Mouse (Mus musculus) lung, postnatal 0 days (tissue): ENCODE data around the gene 5031410I06Rik. TPM values are rescaled to one million over a fixed set of nuclear protein-coding genes. Genes with fewer than 3 reads are reported as not detected.
"Not testable (repeated sequence)": the region's sequence is repeated elsewhere in the genome, so short reads cannot be mapped to it uniquely, and the experiment has no call there.

Source experiments
- ATAC-seq: fragments of 200-750 bp; cut with Nextera tagmentation; 2 replicates; pipeline ENCODE4 v1.8.0; 2017; ENCODE audit warnings: moderate library complexity
- DNase-seq: peaks from one replicate; pipeline ENCODE4 v3.0.0-alpha.2; 2016; ENCODE audit warnings: low spot score
- H3K27ac ChIP-seq: fragments of 300-500 bp; sonication (generic); 2 replicates; pipeline ENCODE4 v1.5.1; 2014; ENCODE audit warnings: antibody characterized with exemption, mild to moderate bottlenecking, low read length, mixed read lengths
- H3K27me3 ChIP-seq: fragments of 300-500 bp; sonication (generic); replicated peaks from 2 replicates; pipeline ENCODE4 v1.6.1; 2014; ENCODE audit warnings: low read length, mixed read lengths; ENCODE audit not compliant: insufficient read depth
- H3K36me3 ChIP-seq: fragments of 300-500 bp; sonication (generic); 2 replicates; pipeline ENCODE4 v1.6.1; 2014; ENCODE audit warnings: low read length, mixed read lengths; ENCODE audit not compliant: insufficient read depth
- H3K4me1 ChIP-seq: fragments of 300-500 bp; sonication (generic); 2 replicates; pipeline ENCODE4 v1.6.1; 2014; ENCODE audit warnings: antibody characterized with exemption, low read depth, low read length, mixed read lengths; ENCODE audit not compliant: insufficient read depth
- H3K4me2 ChIP-seq: fragments of 300-500 bp; sonication (generic); replicated peaks from 2 replicates; pipeline ENCODE4 v1.6.1; 2014; ENCODE audit warnings: low read depth, mild to moderate bottlenecking, low read length, moderate library complexity, mixed read lengths
- H3K4me3 ChIP-seq: fragments of 300-500 bp; sonication (generic); 2 replicates; pipeline ENCODE4 v1.5.1; 2014; ENCODE audit warnings: low read depth, low read length
- H3K9ac ChIP-seq: fragments of 300-500 bp; sonication (generic); replicated peaks from 2 replicates; pipeline ENCODE4 v1.6.1; 2014; ENCODE audit warnings: low read depth, mild to moderate bottlenecking
- H3K9me3 ChIP-seq: fragments of 300-500 bp; sonication (generic); 2 replicates; pipeline ENCODE4 v1.6.1; 2016; ENCODE audit warnings: low read length, mixed read lengths
- CTCF ChIP-seq: IDR thresholded peaks from 2 replicates; pipeline ENCODE4 v1.5.1; 2016; ENCODE audit warnings: antibody characterized with exemption, mild to moderate bottlenecking
- EP300 ChIP-seq: IDR thresholded peaks from 2 replicates; pipeline ENCODE4 v1.6.1; 2016; ENCODE audit warnings: antibody characterized with exemption, mild to moderate bottlenecking, control low read depth
- WGBS: fragments of 180-500 bp; shearing (Covaris S2); extraction: QIAGEN DNeasy Blood & Tissue Kit; methylation state at CpG from one replicate; pipeline ENCODE4 v1.1.7; 2014; 5-methylcytosine and 5-hydroxymethylcytosine counted together
- polyA plus RNA-seq: library from polyadenylated mRNA; unstranded; fragments of >200 nt; fragmentation: Nextera tagmentation; extraction: Ambion mirVana; gene quantifications from 2 replicates; pipeline ENCODE4 v1.2.1, GENCODE M21; 2015

Gene 5031410I06Rik
- polyA plus RNA-seq, result not detected in 2 replicates

- H3K4me1 ChIP-seq, H3K4me2 ChIP-seq, H3K36me3 ChIP-seq, H3K4me3 ChIP-seq, H3K9ac ChIP-seq, DNase-seq, ATAC-seq, H3K9me3 ChIP-seq, H3K27ac ChIP-seq, H3K27me3 ChIP-seq: not testable (repeated sequence)
- WGBS, result no CpG with 5 or more reads among the region's 3 CpGs
Observed at GRCm38 (mm10) chr5:26105262-26105661, at the start of gene 5031410I06Rik. Gene 5031410I06Rik, minus strand, starts transcription at chr5:26105362.

- no peaks in the 10 kb centered on the region for H3K36me3 ChIP-seq
- H3K27ac ChIP-seq, result no peak overlapping the region
- H3K9ac ChIP-seq, result no peak overlapping the region
- 83% methylated on average over 6 of the region's 6 CpGs for WGBS
- no peak for TF ChIP-seq CTCF
- no peak for TF ChIP-seq EP300
- H3K4me2 ChIP-seq, result no peak overlapping the region
- no peak for DNase-seq
- H3K9me3 ChIP-seq, result no peaks in the 10 kb centered on the region
- no peaks in the 10 kb centered on the region for H3K27me3 ChIP-seq
- H3K4me3 ChIP-seq, result no peak overlapping the region
- ATAC-seq, result no peak
- H3K4me1 ChIP-seq, result no peaks in the 10 kb centered on the region
Observed at GRCm38 (mm10) chr5:26142891-26143290, 37.7 kb upstream of the 5031410I06Rik start.

- not testable (repeated sequence) for H3K9ac ChIP-seq, H3K4me3 ChIP-seq, H3K27ac ChIP-seq, H3K9me3 ChIP-seq, H3K27me3 ChIP-seq, H3K36me3 ChIP-seq, DNase-seq, H3K4me1 ChIP-seq, H3K4me2 ChIP-seq, ATAC-seq
- WGBS, result no CpG with 5 or more reads among the region's 3 CpGs
Observed at GRCm38 (mm10) chr5:26121321-26121720, 16.2 kb upstream of the 5031410I06Rik start, which contains the start of gene Gm10220. Gene Gm10220, minus strand, starts transcription at chr5:26121421.

- H3K4me2 ChIP-seq, H3K9ac ChIP-seq, H3K27ac ChIP-seq, H3K4me3 ChIP-seq, H3K27me3 ChIP-seq, H3K4me1 ChIP-seq, H3K36me3 ChIP-seq, H3K9me3 ChIP-seq, ATAC-seq: not testable (repeated sequence)
- WGBS, result 44% methylated on average over 1 of the region's 1 CpGs
- DNase-seq, result peak; percentile 0
Observed at GRCm38 (mm10) chr5:26089191-26089590, 16.0 kb downstream of the 5031410I06Rik start, which contains the start of gene Gm10471. Gene Gm10471, minus strand, starts transcription at chr5:26089291.

- not testable (repeated sequence) for H3K4me1 ChIP-seq, H3K4me3 ChIP-seq, H3K27me3 ChIP-seq, H3K9ac ChIP-seq, ATAC-seq, H3K4me2 ChIP-seq, H3K9me3 ChIP-seq, H3K27ac ChIP-seq, H3K36me3 ChIP-seq
- peak; percentile 4 for DNase-seq
Observed at GRCm38 (mm10) chr5:26079023-26079422, 26.1 kb downstream of the 5031410I06Rik start.

- TF ChIP-seq CTCF (no peak), EP300 (no peak)
- ATAC-seq, result no peak
- WGBS, result 87% methylated on average over 24 of the region's 24 CpGs
Observed at GRCm38 (mm10) chr5:26070716-26071115, 34.4 kb downstream of the 5031410I06Rik start.

GRCm38 (mm10) chr5:26058481-26058880, 46.7 kb downstream of the 5031410I06Rik start, which contains the start of gene Gm7347:
Gene Gm7347, minus strand, starts transcription at chr5:26058581.
- not testable (repeated sequence) for H3K27me3 ChIP-seq, H3K27ac ChIP-seq, H3K4me1 ChIP-seq, ATAC-seq, H3K4me2 ChIP-seq, H3K36me3 ChIP-seq, H3K9ac ChIP-seq, DNase-seq, H3K4me3 ChIP-seq, H3K9me3 ChIP-seq
- no CpG with 5 or more reads among the region's 2 CpGs for WGBS

More at GRCm38 (mm10) chr5:26070716-26071115, 34.4 kb downstream of the 5031410I06Rik start:
- H3K9me3 ChIP-seq, result no peaks in the 10 kb centered on the region
- H3K4me3 ChIP-seq, result no peak overlapping the region
- no peaks in the 10 kb centered on the region for H3K4me1 ChIP-seq
- H3K27ac ChIP-seq, result no peak overlapping the region
- peak; percentile 1 for DNase-seq
- H3K27me3 ChIP-seq, result no peaks in the 10 kb centered on the region
- H3K9ac ChIP-seq, result no peak overlapping the region
- no peaks in the 10 kb centered on the region for H3K36me3 ChIP-seq
- H3K4me2 ChIP-seq, result no peak overlapping the region

Other genes starting within 250 kb of the 5031410I06Rik start
- not detected in 2 replicates for gene Gm21663, start 163.0 kb downstream of the 5031410I06Rik start, polyA plus RNA-seq
- not detected in 2 replicates for gene Gm21671, start 150.9 kb downstream of the 5031410I06Rik start, polyA plus RNA-seq
- not detected in 2 replicates for gene Gm21680, start 132.7 kb downstream of the 5031410I06Rik start, polyA plus RNA-seq
- not detected in 2 replicates for gene Gm21698, start 116.7 kb downstream of the 5031410I06Rik start, polyA plus RNA-seq
- gene Gm1979, start 100.6 kb downstream of the 5031410I06Rik start, polyA plus RNA-seq, result not detected in 2 replicates
- gene Gm5862, start 82.4 kb downstream of the 5031410I06Rik start, polyA plus RNA-seq, result not detected in 2 replicates
- gene Speer4a, start 65.8 kb downstream of the 5031410I06Rik start, polyA plus RNA-seq, result not detected in 2 replicates
- not detected in 2 replicates for gene Gm7347, start 46.8 kb downstream of the 5031410I06Rik start, polyA plus RNA-seq
- gene Gm10471, start 16.1 kb downstream of the 5031410I06Rik start, polyA plus RNA-seq, result not detected in 2 replicates
- gene Gm10220, start 16.1 kb upstream of the 5031410I06Rik start, polyA plus RNA-seq, result not detected in 2 replicates
- gene Gm7361, start 152.3 kb upstream of the 5031410I06Rik start, polyA plus RNA-seq, result not detected in 2 replicates